Mouse (Mus musculus) layer of hippocampus, postnatal 36 days (tissue): Measurements from ENCODE around the gene Zyx. TPM values are rescaled to one million over a fixed set of nuclear protein-coding genes. Genes with fewer than 3 reads are reported as not detected.

Experiments
- DNase-seq, 2 experiments: peaks; one replicate each; pipeline ENCODE4 v3.0.0; 2022
- total RNA-seq, 2 experiments: library from RNA; stranded (reverse); gene quantifications; 2 replicates each; pipeline ENCODE4 v1.2.3; 2021

The Zyx gene
- total RNA-seq, 2 experiments from 2014 or later = 42.8 to 45.0 TPM

DNA sequence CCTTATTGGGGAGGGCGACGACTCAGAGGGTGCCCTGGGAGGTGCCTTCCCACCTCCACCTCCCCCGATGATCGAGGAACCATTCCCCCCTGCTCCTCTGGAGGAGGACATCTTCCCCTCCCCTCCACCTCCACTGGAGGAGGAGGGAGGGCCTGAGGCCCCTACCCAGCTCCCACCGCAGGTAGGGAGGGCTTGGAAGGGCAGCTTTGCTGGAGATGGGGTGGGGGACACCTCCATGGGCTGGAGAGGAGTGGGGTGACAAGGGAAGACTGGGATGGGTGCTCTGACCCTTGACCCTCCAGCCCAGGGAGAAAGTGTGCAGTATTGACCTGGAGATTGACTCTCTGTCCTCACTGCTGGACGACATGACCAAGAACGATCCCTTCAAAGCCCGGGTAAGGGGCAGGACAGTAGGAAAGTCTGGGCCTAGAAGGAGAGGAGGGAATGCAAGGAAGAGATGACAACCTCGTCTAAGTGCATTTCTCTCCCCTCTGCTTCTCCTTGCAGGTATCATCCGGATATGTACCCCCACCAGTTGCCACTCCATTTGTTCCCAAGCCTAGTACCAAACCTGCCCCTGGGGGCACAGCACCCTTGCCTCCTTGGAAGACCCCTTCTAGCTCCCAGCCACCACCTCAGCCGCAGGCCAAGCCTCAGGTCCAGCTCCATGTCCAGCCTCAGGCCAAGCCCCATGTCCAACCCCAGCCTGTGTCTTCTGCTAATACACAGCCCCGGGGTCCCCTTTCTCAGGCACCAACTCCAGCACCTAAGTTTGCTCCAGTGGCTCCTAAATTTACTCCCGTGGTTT lies 1.7 kb downstream of the Zyx start:
- no peak for DNase-seq

- DNase-seq = no peak
Measured at GRCm38 (mm10) chr6:42351776-42352485, 2.5 kb downstream of the Zyx start.

DNA sequence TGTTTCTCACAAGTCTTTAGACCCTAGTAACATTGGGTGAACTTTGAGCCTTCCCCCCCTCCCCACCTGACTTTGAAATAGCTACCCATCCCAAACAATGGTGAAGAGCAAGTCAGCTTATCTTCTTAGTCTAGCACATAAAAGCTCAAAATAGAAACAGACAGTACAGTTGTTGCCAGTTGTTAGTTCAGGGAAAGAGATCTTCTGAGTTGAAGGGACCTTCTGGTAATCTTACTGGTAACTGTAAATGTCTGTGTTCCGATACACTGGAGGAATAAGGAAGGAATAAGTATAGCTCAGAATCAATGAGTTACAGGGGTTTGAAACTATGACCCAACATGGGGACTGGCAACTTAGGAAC lies 3.0 kb downstream of the Zyx start:
- DNase-seq = no peak

- DNase-seq = no peak
Measured at GRCm38 (mm10) chr6:42353180-42353579, 3.8 kb downstream of the Zyx start.

DNA sequence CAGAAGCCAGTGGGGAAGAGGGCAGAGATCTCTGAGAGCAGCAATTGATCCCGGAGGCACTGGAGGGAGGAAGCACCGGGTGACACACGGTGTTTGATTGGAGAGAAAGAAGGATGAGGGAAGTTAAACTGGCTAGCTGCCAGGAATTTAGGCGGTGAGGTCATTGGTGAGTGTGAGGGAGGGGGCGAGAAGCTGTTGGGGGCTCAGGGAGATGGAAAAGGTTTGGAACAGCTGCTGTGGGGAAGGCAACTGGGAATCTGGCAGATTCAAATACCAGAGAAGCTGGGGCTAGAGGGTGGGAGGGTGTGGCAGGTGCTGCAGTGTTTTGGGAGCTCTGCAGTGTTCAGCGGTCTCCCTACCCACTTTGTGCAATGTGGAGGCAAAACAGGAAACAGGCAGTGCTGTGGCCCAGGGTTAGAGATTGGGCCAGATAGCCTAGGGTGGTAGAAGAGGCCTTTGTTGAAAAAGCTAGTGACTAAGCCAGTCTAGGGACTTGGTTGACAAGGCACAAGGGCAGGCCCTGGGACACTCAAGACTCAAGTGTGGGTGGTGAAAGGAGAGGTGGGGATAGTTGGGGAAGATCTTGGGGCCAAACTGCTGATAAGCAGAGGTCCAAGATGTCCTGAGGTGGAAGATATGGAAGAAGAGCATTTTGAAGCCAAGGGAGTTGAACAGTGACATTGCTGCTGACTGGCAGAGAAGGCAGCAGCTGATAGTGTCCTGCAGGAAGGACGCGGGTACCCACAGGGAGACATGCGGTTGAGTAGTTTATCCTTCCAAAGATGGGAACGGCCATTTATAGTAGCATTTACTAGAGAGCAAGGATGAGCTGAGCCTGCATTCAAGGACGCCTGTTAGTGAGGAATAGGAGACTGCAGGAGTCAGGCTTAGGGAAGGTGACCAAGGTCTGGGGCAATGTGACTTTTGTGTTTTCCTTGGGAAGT lies 4.9 kb downstream of the Zyx start:
- no peak for DNase-seq

DNA sequence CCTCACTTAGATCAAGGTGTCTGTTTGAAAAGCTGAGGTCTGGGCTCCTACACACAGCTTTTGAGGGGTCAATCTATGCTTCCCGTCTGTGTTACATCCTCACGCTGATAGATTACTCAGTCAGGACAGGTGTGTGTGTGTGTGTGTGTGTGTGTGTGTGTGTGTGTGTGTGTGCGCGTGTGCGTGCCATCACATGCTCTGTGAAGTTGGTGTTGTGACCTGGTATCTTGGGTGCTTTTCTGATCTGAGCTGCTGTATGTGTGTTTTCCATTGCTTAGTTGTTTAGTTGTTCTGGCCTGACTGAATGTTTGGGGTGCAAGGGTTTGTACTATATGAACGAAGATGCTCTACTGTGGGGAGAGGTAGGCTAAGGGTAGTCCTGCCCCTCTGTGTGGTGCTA lies 5.9 kb downstream of the Zyx start:
- no peak for DNase-seq

DNA sequence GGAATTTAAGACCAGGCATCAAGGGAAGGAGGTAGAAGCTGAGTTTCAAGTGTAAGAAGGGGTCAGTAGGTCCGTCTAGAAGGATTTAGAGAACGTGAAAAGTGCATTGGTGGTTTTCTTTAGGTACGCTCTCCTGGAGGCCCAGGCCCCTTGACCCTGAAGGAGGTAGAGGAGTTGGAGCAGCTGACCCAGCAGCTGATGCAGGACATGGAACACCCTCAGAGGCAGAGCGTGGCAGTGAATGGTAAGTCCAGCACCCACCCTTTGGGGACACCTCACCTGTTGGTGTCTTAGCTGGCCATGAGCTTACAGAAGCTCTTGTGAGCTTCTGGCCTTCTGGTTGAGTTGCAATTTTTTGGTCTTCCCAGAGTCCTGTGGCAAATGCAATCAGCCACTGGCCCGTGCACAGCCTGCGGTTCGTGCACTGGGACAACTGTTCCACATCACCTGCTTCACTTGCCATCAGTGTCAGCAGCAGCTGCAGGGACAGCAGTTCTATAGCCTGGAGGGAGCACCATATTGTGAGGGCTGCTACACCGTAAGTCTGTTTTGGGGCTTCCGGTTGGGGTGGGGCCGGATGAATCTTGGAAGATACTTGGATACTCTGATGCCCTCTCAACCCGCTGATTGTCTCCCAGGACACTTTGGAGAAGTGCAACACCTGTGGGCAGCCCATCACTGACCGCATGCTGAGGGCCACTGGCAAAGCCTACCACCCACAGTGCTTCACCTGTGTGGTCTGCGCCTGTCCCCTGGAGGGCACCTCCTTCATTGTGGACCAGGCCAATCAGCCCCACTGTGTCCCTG lies 6.6 kb downstream of the Zyx start:
- DNase-seq = no peak

DNA sequence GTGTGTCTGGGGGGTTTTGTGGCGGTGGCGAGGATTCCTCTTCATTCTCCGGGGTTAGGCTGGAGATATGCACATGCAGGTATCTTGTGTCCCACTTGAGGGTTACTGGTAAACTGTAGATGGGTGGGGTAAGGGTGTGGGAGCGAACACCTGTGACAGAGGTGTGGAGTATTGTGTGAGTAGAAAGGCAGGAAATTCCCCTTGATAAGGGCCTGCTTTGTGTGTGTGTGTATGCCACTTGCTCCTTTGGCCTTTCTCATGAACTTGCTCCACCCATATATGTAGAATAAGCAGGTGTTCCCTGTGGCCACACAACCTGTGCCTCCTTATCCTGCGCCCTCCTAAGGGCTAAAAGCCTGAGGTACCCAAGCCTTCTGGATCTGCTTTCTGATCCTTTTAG lies 7.5 kb downstream of the Zyx start:
- no peak for DNase-seq

GRCm38 (mm10) chr6:42357901-42358300 lies 8.5 kb downstream of the Zyx start:
- no peak for DNase-seq

DNA sequence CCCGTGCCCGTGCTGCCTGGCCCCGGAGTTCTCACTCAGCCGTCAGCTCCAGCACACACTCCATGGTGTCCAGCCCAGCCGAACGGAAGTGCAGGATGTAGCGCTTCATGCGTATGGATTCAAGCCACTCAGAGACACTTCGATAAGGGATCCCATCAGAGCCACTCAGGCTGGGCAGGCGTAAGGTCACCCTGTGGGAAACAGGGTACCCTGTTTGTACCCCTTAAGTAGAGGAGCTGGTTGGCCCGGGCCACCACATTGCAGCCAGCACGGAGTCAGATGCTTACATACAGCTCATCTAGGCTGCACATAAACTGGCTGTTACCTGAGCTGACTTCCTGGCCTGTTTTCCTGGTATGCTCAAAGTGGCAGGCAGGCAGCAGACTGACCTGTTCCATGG lies 9.5 kb downstream of the Zyx start:
- no peak for DNase-seq

DNA sequence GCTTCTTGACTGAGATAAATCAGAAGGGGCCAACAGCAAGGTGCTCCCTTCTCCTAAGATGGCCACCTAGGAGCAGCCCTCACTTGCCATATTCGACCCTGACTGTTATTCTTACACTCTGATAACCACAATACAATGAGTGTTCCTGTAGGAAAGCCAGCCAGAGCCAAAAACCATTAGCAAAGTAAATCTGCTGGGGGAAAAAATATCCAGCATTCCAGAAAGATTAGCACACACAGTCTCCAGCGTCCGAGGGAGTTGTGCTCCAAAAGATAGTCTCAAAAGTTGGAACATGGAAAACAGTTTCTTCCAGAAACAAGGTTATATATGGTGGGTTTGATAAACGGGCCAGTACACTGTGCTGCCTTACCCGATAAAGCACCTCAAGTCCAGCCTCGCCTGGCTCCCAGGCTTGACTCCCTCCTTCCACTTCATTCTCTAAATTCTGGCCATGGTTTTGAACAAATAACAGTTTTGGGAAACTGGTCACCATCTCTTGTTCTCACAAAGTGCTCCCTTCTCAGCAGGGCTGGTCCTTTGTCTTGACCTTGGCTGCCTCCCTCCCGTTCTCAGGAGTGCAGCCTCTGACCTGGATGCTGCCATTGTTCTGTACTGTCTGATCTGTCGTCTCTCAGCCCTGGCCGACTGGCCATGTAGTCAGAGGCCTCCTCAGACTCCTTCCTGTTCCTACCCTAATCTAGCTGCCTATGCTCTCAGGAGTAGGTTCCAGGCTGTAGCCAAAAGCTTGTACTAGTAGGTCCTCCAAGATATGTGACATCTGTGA lies 10.1 kb downstream of the Zyx start:
- no peak for DNase-seq

- DNase-seq = no peak
Measured at GRCm38 (mm10) chr6:42360231-42360840, 10.9 kb downstream of the Zyx start.

DNA sequence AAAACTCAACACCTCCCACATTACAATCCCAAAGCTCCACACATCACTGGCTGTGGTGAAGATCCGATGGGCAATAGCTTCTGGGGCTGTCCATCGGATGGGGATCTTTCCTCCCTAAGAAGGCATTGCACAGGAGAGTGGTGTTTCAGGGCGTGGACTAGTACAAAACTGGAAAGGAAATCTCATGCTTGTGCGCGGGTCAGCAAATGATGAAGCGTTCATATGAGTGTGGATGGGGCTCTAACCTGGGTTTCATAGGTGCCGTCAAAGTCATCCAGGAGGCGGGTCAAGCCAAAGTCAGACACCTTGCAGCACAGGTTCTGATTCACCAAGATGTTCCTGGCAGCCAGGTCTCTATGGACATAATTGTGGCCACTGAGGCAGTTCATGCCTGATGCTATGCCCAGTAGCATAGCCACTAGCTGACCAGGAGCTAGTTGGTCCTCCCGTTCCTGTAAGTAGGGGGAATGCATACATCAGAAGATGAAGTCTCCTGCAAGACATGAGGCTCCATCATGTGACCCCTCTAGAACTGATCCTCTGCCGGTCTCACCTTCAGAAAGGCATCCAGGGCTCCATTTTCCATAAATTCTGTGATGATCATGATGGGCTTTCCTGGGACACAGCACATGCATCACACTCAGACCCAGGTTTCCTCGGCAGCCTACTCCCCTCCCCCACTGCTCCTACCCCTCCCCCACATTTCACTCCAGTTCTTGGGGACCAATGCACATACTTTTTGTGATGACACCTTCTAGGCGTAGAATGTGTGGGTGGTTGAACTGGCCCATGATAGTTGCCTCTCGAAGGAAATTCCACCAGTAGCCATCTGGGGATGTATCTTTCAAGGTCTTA lies 11.8 kb downstream of the Zyx start:
- no peak for DNase-seq

DNA sequence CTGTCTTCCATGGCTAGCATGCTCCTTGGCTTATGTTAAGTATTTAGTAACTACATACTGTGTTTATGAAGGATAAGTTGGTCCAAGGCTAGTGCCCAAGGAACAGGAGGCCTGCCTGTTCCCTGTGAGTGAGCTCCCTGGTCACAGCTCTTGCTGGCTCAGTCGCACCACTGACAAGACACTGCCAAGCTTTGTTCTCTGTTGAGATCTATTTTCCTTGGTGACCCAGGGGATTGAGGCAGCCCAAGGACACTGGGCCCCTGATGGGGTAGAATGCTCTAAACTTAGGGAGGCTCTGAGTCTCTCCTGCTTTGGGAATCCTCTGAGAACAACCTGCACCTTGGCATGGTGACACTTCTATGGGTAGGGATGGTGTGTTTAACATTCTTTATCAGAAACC lies 12.6 kb downstream of the Zyx start:
- DNase-seq = no peak

GRCm38 (mm10) chr6:42362497-42362896 lies 13.1 kb downstream of the Zyx start:
- DNase-seq = no peak

- DNase-seq = no peak
Measured at GRCm38 (mm10) chr6:42362974-42363373, 13.5 kb downstream of the Zyx start.

GRCm38 (mm10) chr6:42364066-42364465 lies 14.6 kb downstream of the Zyx start:
- no peak for DNase-seq

DNA sequence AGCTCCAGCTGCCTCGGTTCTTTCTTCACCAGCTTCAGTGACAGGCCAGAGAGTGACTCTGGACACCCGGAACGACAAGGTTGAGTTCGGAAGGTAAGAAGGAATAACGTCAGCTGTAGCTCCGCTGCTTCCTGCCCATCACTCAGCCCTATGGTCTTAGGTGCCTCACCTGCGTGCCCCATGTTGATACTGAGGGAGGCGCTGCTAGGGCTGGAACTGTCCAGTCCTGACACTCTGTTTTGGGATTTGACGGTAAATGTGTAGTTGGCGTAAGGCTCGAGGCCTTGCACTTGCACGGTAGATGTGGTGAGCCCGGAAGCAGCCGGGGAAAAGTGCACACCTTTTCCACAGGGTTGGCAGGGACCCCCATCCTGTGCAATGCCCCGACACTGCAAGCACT lies 15.2 kb downstream of the Zyx start:
- no peak for DNase-seq

DNA sequence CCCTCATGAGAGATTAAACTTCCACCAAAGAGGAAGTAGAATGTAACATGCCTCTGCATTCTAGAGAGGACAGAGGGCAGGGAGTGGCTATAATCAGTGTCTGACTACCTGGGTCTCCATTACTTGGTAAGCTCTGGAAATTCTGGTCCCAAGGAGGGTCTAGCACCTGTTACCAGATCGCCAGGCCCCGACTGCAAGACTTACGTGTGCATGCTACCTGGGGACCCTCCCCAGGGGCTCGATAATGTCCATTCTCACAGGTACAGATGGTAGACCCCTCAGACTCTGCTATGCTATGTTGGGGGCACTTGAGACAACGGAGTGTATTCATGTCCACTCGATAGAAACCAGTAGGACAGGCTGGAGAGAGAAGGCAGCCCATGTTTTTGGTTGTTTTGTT lies 15.8 kb downstream of the Zyx start:
- no peak for DNase-seq

GRCm38 (mm10) chr6:42369870-42370269 lies 20.4 kb downstream of the Zyx start:
- no peak for DNase-seq
